Mouse (Mus musculus): Measurements from ENCODE around the gene Tenm4.

DNA sequence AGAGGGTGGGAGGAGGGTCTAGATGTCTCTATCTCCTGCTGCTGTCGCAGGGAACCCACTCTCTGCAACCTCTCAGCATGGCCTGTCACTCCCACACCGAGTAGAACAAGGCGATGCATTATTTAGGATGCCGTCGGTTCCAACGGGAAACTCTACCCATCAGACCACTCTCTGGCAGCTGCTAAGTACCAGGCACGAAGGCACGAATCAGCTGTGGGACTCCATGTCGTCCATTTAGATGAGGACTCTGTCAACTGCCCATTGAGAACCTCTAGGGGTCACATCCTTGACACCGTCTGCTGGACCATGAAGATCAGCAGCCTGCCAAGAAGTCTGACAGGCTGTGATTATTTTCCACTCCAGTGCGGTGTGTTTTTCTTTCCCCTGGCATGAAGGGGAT lies 229.4 kb downstream of the Tenm4 start:
- TF ChIP-seq CTCF (conservative IDR thresholded peaks at IDR 0.05 in 1 of 2, IDR thresholded peaks at IDR 0.05 in 1 of 2; ENCODE audit: low read depth in 2 of 2, low read length in 2 of 2) (no peak), POLR2A (IDR thresholded peaks at IDR 0.05; ENCODE audit: low read depth, low read length) (no peak), MAZ (IDR thresholded peaks at IDR 0.05; ENCODE audit: low read depth, low read length) (no peak)

All from CH12.LX (cell line).